Mouse (Mus musculus) embryonic stem cell, embryonic (primary cell): ENCODE measurements around the gene Mia.

ENCODE experiments used
- CTCF ChIA-PET, 4 experiments: fragments of 300-600 bp in 2 of 4; fragments of 350-600 bp in 2 of 4; sonication (Branson Sonifier 250); formaldehyde crosslinking; loops; one replicate each; lab custom pipeline; 2022; ENCODE audit warnings: inconsistent platforms in 2 of 4; lab: Charles Lee
- POLR2A ChIA-PET, 4 experiments: fragments of 300-600 bp in 2 of 4; fragments of 350-600 bp in 2 of 4; sonication (Branson Sonifier 250); formaldehyde crosslinking; loops; one replicate each; lab custom pipeline; 2022; ENCODE audit warnings: antibody characterized with exemption in 4 of 4, inconsistent platforms in 1 of 4; lab: Charles Lee

The Mia gene

GRCm38 (mm10) chr7:27159882-27160281 is 21.1 kb downstream of the Mia start:
- ChIA-PET POLR2A (interaction anchor here (0.6 to 7.2 kb wide), 51 partner anchors 9 to 1605 kb away, joined by 3 to 107 read pairs (median 5); partner anchors contain the start of genes BC024978 (in 4 of the 4), Snrpa (in 4 of the 4), Rab4b (in 3 of the 4) and Coq8b (in 2 of the 4)), CTCF (interaction anchor here (0.5 to 3.9 kb wide), 53 partner anchors 14 to 331 kb away, joined by 3 to 54 read pairs (median 4); partner anchors contain the start of genes Coq8b (in 3 of the 4), Rab4b (in 3 of the 4), BC024978 (in 2 of the 4) and Snrpa (in 2 of the 4))

DNA sequence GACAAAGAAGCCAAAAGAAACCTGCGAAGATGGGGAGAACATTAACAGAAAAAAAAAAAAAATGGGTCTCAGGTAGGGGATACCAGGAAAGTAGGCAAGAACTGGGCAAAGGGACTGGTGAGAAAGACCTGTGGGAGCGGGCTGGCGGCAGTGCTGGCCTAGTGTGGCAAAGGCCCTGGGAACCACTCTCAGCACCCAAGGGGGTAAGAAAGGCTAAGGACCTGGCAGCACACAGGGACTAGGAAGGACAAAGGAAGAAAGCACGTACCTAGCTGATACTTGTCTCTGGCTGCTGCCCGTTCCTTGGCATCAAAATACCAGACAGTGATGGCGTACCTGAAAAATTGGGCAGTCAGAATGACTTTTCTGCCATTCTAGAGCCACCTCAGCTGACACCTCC is 21.7 kb downstream of the Mia start:
- ChIA-PET CTCF (interaction anchor here (0.5 to 3.9 kb wide), 31 partner anchors 20 to 249 kb away, joined by 3 to 54 read pairs (median 5); partner anchors contain the start of genes Rab4b (in 2 of the 4), BC024978 (in 1 of the 4), Coq8b (in 1 of the 4) and Gm21983 (in 1 of the 4)), POLR2A (interaction anchor here (1.0 to 7.2 kb wide), 35 partner anchors 10 to 327 kb away, joined by 3 to 107 read pairs (median 8); partner anchors contain the start of genes BC024978 (in 4 of the 4), Snrpa (in 4 of the 4), Rab4b (in 3 of the 4) and Coq8b (in 2 of the 4))

GRCm38 (mm10) chr7:27158171-27158570 is 22.8 kb downstream of the Mia start:
- ChIA-PET POLR2A (interaction anchor here in 2 of 4 experiments (1.0 to 7.2 kb wide), 6 partner anchors 16 to 79 kb away, joined by 3 to 107 read pairs (median 16); partner anchors contain the start of genes BC024978 (in 1 of the 2), Gm21983 (in 1 of the 2), Mia (in 1 of the 2) and Rab4b (in 1 of the 2)), CTCF (interaction anchor here in 1 of 4 experiments (2.6 to 3.9 kb wide), 2 partner anchors 21 to 31 kb away, joined by 34 to 54 read pairs; partner anchors contain the start of genes Gm21983 and Rab4b)

GRCm38 (mm10) chr7:27156005-27156404 is 25.0 kb downstream of the Mia start:
- ChIA-PET POLR2A (interaction anchor here (0.6 to 4.4 kb wide), 32 partner anchors 7 to 211 kb away, joined by 3 to 26 read pairs (median 6); partner anchors contain the start of genes BC024978 (in 3 of the 4), Egln2 (in 3 of the 4), Rab4b (in 3 of the 4) and Snrpa (in 3 of the 4)), CTCF (interaction anchor here (0.6 to 2.8 kb wide), 10 partner anchors 23 to 1400 kb away, joined by 3 to 11 read pairs (median 8); partner anchors contain the start of gene Rab4b (in 1 of the 4))

- ChIA-PET POLR2A (interaction anchor here in 1 of 4 experiments (0.6 to 0.7 kb wide), 2 partner anchors 9 to 580 kb away, joined by 3 to 4 read pairs; no protein-coding TSS in a partner anchor), CTCF (no interaction called here)
Measured at GRCm38 (mm10) chr7:27153205-27153764, 27.7 kb downstream of the Mia start, which contains the start of gene Cyp2t4. Cyp2t4 (plus strand) TSS chr7:27153714.

DNA sequence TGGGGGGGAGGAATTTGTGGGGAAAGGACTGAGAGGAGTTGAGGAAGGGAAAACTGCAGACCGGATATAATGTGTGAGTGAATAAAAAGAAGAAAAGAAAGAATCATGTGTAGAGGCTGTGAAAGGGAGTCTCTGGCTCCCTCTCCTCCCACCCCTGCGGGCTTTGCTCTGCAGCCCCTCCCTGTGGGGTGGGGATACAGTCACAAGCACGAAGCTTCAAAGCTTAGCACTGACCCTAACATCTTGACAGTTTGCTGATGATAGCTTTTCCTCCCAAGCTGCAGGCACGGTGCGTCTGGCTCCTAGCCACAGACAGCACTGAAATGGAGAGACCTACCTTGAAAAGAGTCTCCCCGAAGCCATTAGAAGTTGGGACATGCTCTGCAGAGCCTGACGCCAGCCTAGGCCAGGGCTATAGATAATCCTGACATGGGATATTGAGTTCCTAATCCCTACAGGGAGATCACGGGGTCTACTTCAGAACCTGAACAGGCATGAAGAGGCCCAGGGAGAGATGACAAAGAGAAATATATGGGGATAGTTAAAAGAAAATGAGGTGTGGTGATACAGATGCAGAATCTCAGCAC is 44.5 kb downstream of the Mia start:
- ChIA-PET POLR2A (interaction anchor here in 1 of 4 experiments (0.6 kb wide), 1 partner anchor 122 kb away, joined by 3 read pairs; no protein-coding TSS in a partner anchor), CTCF (interaction anchor here in 2 of 4 experiments (0.6 to 4.4 kb wide), 3 partner anchors 149 to 353 kb away, joined by 3 to 31 read pairs (median 4); no protein-coding TSS in a partner anchor)

DNA sequence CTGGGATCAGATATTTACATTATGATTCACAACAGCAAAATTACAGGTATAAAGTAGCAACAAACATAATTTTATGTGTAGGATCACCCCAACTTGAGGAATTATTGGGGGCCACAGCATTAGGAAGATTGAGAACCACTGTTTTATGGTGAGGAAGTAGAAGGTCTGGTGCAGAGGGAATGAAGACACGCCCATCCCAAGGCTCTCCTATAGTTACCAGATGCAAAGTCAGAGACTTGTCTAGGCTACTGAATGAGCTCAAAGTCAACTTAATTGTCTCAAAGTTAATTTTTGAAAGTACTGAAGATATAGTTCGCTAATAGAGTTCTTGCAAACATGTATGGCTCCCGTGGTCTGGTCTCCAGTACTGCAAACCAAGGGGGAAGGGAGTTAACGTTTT is 47.2 kb downstream of the Mia start:
- ChIA-PET CTCF (interaction anchor here in 3 of 4 experiments (0.6 to 4.4 kb wide), 9 partner anchors 16 to 152 kb away, joined by 3 to 31 read pairs (median 4); partner anchors contain the start of genes Egln2 (in 1 of the 3) and Rab4b (in 1 of the 3)), POLR2A (interaction anchor here in 3 of 4 experiments (0.6 to 1.8 kb wide), 6 partner anchors 26 to 864 kb away, joined by 3 to 9 read pairs (median 4); partner anchors contain the start of genes BC024978 (in 1 of the 3), Rab4b (in 1 of the 3) and Snrpa (in 1 of the 3))

GRCm38 (mm10) chr7:27133156-27133555 is 47.8 kb downstream of the Mia start:
- ChIA-PET CTCF (interaction anchor here (0.6 to 4.4 kb wide), 20 partner anchors 18 to 803 kb away, joined by 3 to 31 read pairs (median 4); partner anchors contain the start of genes Coq8b (in 1 of the 4) and Rab4b (in 1 of the 4)), POLR2A (interaction anchor here in 3 of 4 experiments (1.0 to 1.8 kb wide), 7 partner anchors 27 to 152 kb away, joined by 3 to 9 read pairs (median 4); partner anchors contain the start of genes BC024978 (in 1 of the 3), Numbl (in 1 of the 3), Rab4b (in 1 of the 3) and Snrpa (in 1 of the 3))

DNA sequence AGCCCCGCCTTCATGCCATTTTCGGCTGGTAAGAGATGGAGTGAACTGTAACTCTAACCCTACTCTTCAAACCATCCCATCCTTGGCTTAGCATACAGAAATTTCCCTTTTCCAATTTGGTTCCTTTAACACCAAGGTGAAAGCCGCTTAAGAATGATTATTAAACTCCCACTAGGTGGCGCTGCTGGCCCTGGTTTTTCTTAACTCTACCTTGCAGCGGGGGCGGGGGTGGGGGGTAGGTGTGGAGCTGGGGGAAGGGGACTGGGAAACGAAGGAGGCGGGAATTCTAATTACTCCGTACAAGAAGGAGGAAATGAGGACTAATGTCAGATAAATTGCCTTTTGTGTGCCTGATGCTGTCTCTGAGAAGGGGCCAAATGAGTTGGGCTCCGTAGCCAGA is 48.4 kb downstream of the Mia start:
- CTCF ChIA-PET, result interaction anchor here (0.5 to 4.4 kb wide), 21 partner anchors 18 to 803 kb away, joined by 3 to 31 read pairs (median 4); partner anchors contain the start of genes Coq8b (in 1 of the 4) and Rab4b (in 1 of the 4)
- POLR2A ChIA-PET, result interaction anchor here in 3 of 4 experiments (0.6 to 1.8 kb wide), 9 partner anchors 27 to 153 kb away, joined by 3 to 9 read pairs (median 3); partner anchors contain the start of genes BC024978 (in 1 of the 3), Numbl (in 1 of the 3), Rab4b (in 1 of the 3) and Snrpa (in 1 of the 3)

DNA sequence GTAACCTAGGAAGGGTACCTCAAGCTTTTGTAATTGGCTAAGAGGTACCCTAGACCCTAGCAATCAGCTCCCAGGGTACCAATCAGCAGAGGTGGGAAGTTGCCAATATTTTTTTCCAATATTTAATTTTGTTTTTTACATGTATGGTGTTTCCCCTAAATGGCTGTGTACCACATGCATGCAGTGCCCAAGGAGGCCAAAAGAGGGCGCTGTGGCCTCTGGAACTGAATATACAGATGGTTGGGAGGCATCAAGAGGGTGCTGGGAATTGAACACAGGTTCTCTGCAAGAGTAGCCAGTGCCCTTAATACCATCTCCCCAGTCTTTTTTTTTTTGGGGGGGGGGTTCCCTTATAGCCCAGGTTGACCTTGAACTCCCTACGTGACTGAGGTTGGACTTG is 49.6 kb downstream of the Mia start:
- ChIA-PET POLR2A (interaction anchor here in 3 of 4 experiments (0.5 to 1.9 kb wide), 4 partner anchors 24 to 154 kb away, joined by 3 to 5 read pairs (median 3); no protein-coding TSS in a partner anchor), CTCF (interaction anchor here (0.6 to 2.1 kb wide), 6 partner anchors 24 to 1260 kb away, joined by 3 to 12 read pairs (median 4); no protein-coding TSS in a partner anchor)

DNA sequence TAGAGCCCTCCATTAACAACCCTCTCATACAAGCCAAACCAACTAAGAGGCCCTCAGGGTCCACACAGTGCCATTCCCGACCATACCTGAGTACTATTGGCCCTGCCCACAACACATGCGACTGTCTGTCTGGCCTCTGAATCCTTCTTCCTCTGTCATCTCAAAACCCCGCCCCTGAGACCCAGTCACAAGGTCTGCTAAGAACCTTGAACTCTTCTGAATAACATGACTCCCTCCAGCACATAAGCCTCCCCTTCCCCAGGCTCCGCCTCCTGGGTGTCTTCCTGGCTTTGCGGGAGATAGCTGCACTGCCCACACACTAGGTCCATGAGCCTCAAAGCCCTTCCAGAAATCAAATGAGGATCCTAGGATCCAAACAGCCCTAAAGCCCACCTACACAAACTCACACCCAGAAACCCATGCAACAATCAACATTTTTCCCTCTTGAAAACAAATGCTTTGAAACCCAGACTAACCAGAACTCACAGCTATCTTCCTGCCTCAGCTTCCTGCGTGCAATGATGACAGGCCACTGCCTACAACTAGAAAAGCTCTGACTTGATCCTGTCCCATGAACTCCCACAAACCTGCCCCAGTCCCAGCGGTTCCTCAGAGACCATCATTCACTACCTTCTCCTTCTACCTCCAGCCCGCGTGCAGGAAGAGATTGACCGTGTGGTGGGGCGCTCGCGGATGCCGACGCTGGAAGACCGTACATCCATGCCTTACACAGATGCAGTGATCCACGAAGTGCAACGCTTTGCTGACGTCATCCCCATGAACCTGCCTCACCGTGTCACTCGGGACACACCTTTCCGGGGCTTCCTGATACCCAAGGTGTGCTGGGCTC is 50.2 kb downstream of the Mia start:
- POLR2A ChIA-PET, result interaction anchor here in 3 of 4 experiments (0.5 to 1.9 kb wide), 6 partner anchors 18 to 155 kb away, joined by 3 to 5 read pairs (median 3); partner anchors contain the start of gene Rab4b (in 1 of the 3)
- CTCF ChIA-PET, result interaction anchor here (0.5 to 2.1 kb wide), 15 partner anchors 59 to 1575 kb away, joined by 3 to 19 read pairs (median 4); no protein-coding TSS in a partner anchor

DNA sequence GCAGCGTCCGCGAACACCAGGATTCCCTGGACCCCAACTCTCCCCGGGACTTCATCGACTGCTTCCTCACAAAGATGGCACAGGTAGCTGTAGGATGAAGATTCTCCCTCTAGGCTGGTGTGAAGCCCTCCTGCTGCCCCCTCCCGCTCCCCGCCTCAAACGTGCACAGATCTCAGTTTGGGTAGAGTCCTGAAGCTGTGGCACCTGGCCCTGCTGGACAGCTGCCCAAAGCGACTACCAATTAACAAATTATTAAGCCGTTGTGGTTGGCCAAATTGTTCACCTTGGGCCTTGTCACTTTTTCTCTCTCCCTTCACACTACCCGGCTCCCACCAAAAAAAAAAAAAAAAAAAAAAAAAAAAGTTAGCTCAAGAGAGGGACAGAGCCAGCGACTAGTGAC is 51.1 kb downstream of the Mia start:
- POLR2A ChIA-PET, result interaction anchor here in 2 of 4 experiments (1.1 to 1.9 kb wide), 3 partner anchors 127 to 156 kb away, joined by 3 to 5 read pairs (median 3); no protein-coding TSS in a partner anchor
- CTCF ChIA-PET, result interaction anchor here in 3 of 4 experiments (0.5 to 2.1 kb wide), 10 partner anchors 83 to 882 kb away, joined by 3 to 19 read pairs (median 4); no protein-coding TSS in a partner anchor
